Mouse (Mus musculus): ENCODE measurements at regions not wholly inside any gene's neighbourhood (a gene's known extent, or its start where the extent isn't known, plus 50 kb on each side); places are given as distances from the start of the nearest gene placed in this dataset.

DNA sequence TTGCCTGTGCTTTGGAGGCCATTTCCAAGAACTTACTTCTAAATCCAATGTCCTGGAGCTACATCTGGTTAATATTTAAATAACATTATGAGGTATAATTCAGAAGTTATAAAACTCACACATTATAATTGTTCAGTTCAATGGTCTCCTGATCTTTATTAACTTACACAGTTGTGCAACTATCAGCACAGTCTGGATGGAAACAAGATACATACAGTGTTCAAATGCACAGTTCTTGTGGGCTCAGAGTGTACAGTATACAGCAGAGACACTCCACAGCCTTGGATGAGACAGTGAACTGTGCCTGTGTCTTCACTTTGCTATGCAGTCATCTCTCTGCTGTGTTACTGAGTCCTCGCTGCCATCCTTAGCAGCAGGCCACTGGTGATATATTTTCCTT lies 121.8 kb upstream of the Zfand5 start:
- no peak for DNase-seq (ENCODE audit: low spot score in 2 of 2)

DNA sequence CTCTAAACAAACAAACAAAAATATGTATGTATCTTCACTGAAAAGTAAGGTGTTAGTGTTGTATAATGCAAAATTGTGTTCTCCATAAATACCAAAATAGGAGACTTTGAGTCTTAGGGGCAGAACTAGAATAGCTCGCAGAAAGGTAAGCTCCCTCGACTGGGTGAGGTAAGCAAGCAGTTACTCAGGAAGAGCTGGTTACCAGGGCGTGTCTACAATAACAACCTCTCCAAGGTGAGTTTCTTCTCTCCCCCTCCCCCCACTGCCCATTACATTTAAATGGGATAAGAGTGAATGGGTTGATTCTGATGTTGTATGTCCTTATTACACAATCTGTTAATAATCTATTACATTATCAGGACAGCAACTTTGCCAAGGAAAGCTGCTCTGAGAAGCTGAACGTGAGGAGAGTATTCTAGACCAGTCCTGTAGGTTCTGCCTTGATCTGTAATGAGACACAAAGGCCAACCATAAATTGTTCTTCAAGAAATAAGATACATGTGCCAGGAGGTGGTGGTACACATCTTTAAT lies 125.2 kb upstream of the Zfand5 start:
- no peak for DNase-seq (ENCODE audit: low spot score in 2 of 2)

GRCm38 (mm10) chr19:21144659-21145283 lies 127.3 kb upstream of the Zfand5 start:
- no peak for DNase-seq (ENCODE audit: low spot score in 2 of 2)

- no peak for DNase-seq (ENCODE audit: low spot score in 2 of 2)
Measured at GRCm38 (mm10) chr19:21143970-21144595, 128.0 kb upstream of the Zfand5 start.

DNA sequence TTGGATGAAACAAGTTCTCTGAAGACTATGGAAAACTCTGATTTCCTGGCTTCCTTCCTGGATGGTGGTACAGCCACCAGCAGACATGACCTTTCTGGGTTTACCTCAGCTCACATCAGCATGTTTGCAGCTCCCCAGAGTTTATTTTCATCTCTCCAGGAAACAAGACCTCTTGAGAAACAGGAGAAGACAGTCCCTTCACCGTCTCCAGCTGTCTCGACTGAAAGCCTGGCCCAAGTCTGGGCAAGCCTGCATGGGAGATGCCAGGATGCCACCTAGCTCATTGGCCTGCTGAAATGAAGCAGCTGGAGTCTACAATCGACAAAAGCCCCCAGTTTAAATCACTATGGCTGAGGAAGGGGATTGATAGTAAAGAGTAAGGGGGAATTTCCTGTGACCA lies 131.6 kb upstream of the Zfand5 start:
- no peak for DNase-seq (ENCODE audit: low spot score in 2 of 2)

GRCm38 (mm10) chr19:21138998-21139495 lies 133.0 kb upstream of the Zfand5 start:
- DNase-seq (ENCODE audit: low spot score in 2 of 2) = no peak

DNA sequence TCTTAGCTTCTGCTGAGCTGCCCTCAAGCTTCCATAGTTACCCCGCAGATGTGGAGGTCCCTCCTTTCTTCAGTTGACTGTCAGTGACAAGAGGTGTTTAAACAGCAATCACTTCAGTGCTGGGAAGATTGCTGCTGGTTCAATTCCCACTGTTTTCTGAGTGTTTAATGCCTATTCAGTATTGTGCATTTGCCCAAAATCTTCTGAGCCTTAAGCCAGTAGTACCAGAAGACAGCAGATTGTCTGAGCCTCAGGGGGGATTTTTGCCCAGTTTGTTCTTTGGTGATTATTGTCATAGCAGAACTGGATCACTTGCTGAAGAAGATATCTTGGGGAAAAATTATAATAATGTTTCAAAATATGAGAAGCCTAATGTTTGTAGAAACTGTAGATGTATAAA lies 135.3 kb upstream of the Zfand5 start:
- no peak for DNase-seq (ENCODE audit: low spot score in 2 of 2)

- DNase-seq (ENCODE audit: low spot score in 2 of 2) = no peak
Measured at GRCm38 (mm10) chr19:21135998-21136380, 136.1 kb upstream of the Zfand5 start.

DNA sequence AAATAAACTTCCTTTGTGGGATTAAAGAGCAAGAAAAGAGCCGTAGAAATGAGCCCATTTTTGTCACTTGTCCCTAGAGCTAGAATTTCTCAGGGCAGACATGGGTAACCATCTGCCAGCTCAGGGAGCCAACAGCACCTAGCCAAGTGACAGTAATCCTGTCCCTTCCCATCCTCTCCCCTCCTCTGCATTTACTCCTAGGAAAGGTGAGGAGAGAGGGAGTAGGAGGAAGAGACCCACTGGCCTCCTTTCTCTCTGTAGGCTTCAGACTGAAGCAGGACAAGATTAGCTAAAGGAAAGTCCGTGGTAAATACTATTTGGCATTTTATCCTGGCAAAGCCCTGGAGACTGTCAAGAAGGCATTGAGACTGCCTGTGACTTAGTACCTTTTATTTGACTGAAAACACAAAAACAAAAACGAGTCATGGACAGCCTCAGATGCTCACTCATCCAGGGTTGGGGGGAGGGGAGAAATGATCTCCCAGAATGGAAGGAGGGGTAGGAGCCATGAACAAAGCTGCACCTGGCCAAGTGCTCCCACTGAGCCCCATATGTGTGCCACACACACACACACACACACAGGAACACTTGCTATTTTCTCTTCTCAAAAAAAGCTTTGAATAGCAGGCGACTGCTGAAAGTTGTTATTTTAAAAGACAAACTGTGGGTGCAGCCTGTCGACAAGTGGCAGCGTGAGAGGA lies 136.6 kb upstream of the Zfand5 start:
- peak; percentile 8 to 15 for DNase-seq (ENCODE audit: low spot score in 2 of 2)

DNA sequence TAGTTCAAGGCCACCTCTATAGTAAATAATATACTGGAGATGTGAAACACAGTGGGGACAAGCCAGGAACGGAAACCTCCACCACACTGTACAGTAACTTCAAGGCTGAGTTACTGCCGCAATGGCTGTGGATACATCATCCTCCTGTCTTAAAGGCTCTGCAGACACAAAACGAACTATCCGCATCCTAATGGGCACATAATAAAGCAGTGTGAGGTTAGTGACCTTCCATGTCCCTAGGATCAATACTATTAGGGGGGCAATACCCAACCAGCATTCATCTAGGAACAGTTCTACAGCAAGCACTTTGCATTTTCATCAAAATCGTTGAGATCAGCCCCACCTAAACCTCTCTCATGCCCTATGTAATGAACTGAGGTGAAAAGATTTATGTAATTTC lies 142.4 kb upstream of the Zfand5 start:
- no peak for DNase-seq (ENCODE audit: low spot score in 2 of 2)

- no peak for DNase-seq (ENCODE audit: low spot score in 2 of 2)
Measured at GRCm38 (mm10) chr19:21127079-21127745, 144.9 kb upstream of the Zfand5 start.

- DNase-seq (ENCODE audit: low spot score in 2 of 2) = no peak
Measured at GRCm38 (mm10) chr19:21126670-21127069, 145.4 kb upstream of the Zfand5 start.

GRCm38 (mm10) chr19:21119477-21119876 lies 152.6 kb upstream of the Zfand5 start:
- DNase-seq (ENCODE audit: low spot score in 2 of 2) = no peak

DNA sequence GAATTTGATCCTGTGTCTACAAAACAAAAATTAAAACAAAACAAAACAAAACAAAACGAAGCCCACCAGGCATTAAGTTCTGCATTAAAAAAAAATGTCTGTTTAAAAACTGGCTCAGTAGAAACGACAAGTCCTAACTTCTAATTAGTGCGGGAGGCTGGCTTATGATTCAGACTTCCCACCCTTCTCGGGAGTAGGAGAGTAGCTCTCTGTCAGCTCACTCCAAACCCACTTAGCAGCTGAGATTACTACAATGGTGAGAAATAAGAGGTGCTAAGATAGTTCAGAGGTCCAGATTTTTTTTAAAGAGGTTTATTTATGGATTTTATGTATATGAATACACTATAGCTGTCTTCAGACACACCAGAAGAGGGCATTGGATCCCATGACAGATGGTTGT lies 153.3 kb upstream of the Zfand5 start:
- no peak for DNase-seq (ENCODE audit: low spot score in 2 of 2)

DNA sequence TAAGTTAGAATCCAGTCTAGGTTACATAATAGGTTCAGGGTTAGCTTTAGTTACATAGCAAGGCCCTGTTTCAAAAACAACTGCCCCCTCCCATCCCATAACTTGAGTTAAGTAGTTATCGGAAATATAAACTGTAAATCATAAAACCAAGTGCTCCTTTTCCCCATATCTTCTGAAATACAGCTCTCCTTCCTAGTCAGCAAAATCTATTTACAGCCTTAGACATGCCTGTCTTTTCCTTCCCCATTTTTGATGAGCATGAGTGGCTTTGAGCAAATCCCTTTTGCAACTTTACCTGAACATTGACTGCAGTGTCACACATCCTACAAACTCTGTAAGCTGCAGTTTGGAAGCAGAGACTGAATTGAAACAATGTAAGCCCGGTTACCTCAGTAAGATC lies 156.4 kb upstream of the Zfand5 start:
- DNase-seq (ENCODE audit: low spot score in 2 of 2) = no peak

DNA sequence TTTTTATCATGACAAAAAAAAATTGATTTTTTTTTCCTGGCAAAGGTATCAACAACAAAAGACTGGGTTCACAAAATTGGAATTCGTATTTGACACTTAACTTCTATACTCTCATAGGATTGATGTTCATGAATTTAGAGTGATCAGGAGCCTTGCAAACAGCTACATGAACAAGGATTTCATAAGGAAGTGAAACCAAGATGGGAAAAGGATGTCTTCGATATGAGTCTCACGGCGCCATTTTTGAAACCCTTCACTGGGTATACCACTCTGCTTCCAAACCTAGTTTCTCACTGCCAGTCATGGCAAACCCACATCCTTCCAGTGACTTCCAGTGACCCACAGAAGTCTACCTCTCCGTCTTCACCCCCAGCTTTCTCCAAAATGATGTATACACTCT lies 157.8 kb upstream of the Tmc1 start:
- no peak for DNase-seq (ENCODE audit: low spot score in 2 of 2)

GRCm38 (mm10) chr19:21108311-21108710 lies 154.3 kb upstream of the Tmc1 start:
- DNase-seq (ENCODE audit: low spot score in 2 of 2) = no peak

DNA sequence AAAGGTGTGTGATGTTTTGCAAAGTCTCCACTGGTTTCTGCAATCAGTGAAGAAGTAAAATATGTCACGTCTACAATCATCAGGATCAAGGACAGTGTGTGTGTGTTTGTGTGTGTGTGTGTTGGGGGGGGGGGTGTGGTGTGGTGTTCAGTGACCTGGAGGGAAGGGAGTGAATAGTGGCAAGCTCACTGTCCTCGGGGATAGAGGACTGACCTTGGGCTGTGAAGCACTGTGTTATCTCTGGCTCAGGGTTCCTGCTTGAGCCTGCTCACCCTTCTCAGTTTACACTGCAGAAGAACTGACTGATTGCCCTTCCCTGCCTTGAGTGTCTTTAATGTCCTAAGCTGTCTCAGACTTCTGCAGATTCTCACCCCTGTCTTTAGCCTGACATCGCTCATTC lies 153.7 kb upstream of the Tmc1 start:
- DNase-seq (ENCODE audit: low spot score in 2 of 2) = no peak

DNA sequence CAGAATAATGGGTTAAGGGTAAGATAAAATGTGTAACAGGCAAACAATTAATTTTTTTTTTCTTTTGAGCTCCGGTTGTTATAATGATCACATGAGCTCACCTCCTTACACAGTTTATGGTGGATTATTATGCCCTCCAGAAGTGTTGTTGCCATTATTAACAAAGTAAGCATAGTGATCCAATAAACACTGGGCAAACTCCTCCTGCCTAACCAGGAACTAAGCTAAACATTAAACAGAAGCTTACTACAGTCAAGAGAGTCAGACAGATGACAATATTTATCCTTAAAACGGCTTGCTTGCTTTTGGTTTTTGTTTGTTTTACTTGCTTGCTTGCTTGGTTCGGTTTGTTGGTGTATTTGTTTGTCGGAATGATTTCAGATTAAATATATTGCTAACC lies 153.3 kb upstream of the Tmc1 start:
- DNase-seq (ENCODE audit: low spot score in 2 of 2) = no peak

- no peak for DNase-seq (ENCODE audit: low spot score in 2 of 2)
Measured at GRCm38 (mm10) chr19:21106766-21107165, 152.8 kb upstream of the Tmc1 start.

DNA sequence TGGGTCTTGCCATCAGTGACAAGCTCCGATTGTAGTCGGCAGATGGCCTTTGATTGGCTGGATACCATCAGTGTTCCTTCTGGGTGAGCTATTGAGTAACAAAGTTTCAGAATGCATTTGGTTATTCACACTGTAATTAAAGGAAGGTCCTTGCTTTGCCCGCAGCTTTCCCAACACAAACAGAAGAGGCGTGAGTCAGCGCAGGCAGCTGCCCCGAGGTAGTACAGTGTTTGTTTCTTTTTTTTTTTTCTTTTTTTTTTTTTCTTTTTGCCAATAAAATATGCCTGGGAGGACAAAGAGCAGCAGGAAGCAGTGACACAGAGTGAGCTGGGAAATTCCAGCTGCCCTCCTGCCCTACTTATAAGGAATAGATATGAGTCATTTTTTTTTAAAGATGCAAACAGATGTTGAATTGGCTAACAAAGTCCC lies 152.3 kb upstream of the Tmc1 start:
- DNase-seq (ENCODE audit: low spot score in 2 of 2) = no peak

DNA sequence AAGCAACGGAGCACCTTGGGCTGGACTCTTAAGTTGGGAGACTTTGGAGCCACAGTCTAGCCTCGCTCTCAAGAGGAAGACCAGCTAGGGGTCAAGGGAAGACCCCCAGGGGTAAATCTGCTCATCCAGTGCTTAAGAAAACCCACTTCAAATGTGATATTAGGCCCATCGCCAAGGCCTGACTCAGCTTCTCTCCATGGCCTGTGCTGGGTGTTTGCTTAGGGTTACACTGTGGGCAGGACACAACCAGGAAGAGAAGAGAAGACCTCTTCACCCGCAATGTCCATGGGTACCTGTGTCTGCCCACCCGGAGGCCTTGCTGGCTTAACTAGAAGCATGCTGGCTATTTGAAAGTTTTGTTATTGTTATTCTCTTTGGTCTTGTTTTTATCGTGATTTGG lies 151.0 kb upstream of the Tmc1 start:
- no peak for DNase-seq (ENCODE audit: low spot score in 2 of 2)
